Mouse (Mus musculus) T-helper 1 cell (primary cell): Measurements from ENCODE around the gene Hmcn1.

Source experiments
- in situ Hi-C: fragments of 300-600 bp; cut with MboI, MseI; formaldehyde crosslinking; loops from one replicate; pipeline ENCODE4 v1.15.1; 2025; ENCODE audit warnings: high pct_unique_total_duplicates

Hmcn1 gene

GRCm38 (mm10) chr1:150878421-150878820 is 114.8 kb downstream of the Hmcn1 start:
- in situ Hi-C loops: no loop called here

GRCm38 (mm10) chr1:150877920-150878319 is 115.3 kb downstream of the Hmcn1 start:
- in situ Hi-C loops: no loop called here

DNA sequence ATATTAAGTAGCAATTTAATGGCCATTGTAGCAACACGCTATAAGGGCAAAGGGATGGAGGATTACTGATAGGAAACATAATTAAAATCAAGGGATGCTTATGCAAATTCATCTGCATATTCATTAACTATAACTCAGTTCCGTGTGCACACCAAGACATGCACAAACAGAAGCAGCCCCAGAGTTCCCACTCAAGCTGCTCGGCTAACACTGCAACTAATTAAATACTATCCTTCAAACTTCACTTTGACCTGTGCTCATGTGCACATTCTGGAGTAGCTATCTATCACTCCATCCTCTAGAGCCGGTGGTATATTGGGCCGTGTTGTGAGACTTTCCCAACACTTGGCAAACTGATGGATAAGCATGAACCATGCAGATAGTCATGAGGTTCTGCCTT is 119.2 kb downstream of the Hmcn1 start:
- in situ Hi-C loops: no loop called here

DNA sequence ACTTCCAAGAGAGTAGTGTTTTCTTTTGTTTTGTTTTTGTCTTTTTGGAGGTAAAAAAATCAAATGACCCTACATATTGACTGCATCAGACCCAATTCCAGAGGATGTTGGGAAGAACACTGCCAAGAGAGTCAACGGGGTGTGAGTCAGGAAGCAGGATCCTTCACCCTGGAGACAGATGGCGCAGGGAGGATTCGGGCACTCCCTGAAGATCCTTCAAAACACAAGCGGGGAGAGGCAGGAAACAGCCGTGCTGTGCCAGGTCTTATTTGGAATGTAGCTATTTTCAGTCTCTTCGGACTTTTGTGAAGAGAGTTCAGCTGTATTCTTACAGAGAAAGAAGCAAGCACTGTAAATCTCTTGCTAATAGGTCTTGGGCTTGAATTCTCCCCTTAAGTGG is 120.0 kb downstream of the Hmcn1 start:
- in situ Hi-C loops: no loop called here

GRCm38 (mm10) chr1:150872105-150872504 is 121.1 kb downstream of the Hmcn1 start:
- in situ Hi-C loops: no loop called here

GRCm38 (mm10) chr1:150869189-150869588 is 124.0 kb downstream of the Hmcn1 start:
- in situ Hi-C loops: no loop called here

GRCm38 (mm10) chr1:150866615-150867014 is 126.6 kb downstream of the Hmcn1 start:
- in situ Hi-C loops: no loop called here

- in situ Hi-C loops: no loop called here
These were observed 135.5 kb downstream of the Hmcn1 start for GRCm38 (mm10) chr1:150857779-150858178.

- in situ Hi-C loops: no loop called here
These were observed 159.8 kb downstream of the Hmcn1 start for GRCm38 (mm10) chr1:150833448-150833847.

DNA sequence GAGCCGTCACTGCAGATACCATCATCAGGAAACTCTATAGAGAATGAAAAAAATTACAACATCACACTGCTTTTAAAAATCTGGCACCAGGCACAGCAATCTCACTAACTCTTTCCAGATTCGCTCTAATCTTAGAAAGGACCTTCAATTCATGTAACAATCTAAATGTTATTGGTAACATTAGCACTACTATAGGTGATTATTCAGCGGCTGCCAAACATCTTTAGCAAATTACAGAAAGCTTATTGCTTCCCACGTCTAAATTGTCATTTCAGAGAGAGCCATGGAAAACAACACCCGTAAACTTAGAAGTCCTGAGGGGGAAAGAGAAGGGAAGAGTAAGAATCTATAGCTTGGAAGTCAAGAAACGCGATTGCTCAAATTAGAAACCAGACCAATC is 163.4 kb downstream of the Hmcn1 start:
- in situ Hi-C loops: no loop called here

DNA sequence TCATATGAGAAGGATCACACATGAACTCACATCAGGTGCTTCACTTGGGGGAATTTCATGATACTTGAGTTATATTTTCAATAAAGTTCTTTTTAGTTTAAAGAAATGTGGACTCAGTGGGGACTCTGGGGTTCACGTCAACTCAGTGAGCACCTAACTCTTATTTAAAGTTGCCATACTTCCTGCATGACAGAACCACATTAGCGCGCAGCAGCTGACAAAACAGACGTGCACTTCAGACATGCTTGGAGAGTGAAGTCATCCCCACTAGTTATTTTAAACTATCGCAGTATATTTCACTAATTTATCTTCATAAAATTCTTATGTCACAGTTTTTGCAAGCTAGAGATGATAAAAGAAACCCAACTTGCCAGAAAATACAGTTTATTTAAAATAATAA is 166.1 kb downstream of the Hmcn1 start:
- in situ Hi-C loops: no loop called here

DNA sequence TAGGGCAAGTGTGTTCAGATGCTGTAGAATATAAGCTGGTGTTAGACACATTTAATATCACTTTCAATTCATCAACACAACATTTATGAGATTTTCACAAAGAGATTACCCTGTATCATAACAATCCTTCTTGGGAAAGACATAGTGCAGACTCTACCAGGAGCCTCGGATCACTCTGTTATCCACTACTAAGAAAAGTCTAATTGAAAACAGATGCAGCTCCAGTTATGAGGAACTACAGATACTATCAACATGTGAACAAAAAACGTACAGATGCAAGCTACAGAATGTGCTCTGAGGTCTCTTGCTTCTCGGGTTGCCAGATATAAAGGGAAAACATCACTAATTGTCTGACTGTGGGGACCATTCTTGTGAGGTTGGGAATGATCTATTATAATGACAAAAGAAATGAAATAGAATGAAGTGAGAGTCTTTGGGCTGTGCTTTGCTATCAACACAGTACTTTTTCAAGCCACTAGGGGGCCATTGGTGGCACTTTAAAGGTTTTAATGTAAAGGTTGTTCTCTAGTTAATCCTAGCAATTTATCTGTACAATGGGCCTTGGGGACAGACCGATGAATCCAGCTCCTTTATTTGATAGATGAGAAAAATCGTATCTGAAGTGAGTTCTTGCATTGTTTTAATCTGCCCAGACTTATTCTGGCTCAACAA is 168.8 kb downstream of the Hmcn1 start:
- in situ Hi-C loops: no loop called here

- in situ Hi-C loops: no loop called here
These were observed 177.0 kb downstream of the Hmcn1 start for GRCm38 (mm10) chr1:150816035-150816807.

DNA sequence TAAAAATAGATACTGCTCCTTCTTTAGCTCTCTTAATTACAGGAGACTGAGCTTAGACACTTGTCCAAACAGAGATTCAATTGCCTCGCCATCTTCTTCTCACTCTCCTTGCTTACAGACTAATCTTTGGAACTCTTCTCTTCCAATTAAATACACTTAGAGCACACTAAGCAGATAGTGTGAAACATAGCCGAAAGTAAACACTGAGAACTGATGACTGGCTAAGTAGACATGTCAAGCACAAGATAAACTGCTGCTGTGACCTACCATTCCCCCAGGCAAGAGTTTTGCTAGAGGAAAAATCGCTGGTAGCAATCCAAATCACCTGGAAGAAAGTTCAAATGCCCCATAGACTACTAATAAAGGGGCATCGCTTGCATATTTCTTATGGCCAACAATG is 178.3 kb downstream of the Hmcn1 start:
- in situ Hi-C loops: no loop called here

- in situ Hi-C loops: no loop called here
These were observed 179.9 kb downstream of the Hmcn1 start for GRCm38 (mm10) chr1:150813381-150813780.

- in situ Hi-C loops: no loop called here
These were observed 186.4 kb downstream of the Hmcn1 start for GRCm38 (mm10) chr1:150806864-150807263.

DNA sequence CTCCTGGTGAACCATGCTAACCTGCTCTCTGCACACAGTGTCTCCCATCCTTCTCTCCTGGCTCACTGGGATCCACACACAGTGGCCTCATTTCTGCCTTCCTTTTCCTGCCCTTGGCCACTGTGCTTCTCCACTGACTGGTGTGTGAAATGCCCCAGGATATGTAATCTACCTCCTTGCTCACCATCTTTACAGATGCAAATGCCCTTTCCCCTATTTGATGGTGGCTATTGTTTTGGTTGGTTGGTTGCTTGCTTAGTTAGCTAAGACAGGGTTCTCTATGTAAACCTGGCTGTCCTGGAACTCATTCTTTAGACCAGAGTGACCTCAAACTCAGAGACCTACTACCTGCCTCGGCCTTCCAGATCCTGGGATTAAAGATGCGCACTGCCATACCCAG is 187.8 kb downstream of the Hmcn1 start:
- in situ Hi-C loops: no loop called here

DNA sequence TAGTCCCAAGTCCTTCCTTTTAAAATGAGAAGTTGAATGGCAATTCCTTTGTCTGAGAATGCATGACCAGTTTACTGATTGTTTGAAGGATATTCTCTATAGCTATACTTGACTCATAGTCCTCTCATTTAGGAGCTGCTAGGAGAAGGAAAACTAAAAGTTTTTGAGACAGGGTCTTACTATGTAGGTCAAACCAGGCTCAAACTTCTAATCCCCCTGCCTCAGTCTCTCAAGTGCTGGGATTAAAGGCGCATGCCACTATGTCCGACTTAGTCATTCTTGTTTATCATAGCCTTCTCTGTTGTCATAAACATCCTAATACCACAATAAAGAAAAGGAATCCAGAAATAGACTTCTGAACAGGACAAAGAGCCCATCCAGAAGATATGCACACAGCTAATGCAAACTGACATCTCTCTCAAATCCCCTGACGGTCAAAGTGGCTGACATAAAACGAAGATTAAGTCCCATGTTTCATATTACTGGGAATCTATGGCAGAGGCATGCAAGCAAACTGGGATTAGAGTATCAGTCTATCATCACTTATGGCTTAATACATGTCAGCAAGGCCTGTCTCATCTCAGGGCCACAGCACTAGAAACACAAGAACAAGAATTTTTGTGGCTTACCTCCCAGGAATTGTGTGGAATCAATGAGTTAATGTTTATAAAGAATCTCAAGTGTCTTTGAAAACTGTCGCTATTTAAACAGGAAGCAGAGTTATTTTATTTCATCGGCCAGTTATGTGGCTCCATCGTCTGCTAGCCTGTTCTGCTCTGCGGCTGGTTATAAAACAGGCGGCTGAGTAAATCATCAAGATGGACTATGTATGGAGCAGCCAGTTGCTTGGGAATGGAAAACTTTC is 188.8 kb downstream of the Hmcn1 start:
- in situ Hi-C loops: no loop called here

DNA sequence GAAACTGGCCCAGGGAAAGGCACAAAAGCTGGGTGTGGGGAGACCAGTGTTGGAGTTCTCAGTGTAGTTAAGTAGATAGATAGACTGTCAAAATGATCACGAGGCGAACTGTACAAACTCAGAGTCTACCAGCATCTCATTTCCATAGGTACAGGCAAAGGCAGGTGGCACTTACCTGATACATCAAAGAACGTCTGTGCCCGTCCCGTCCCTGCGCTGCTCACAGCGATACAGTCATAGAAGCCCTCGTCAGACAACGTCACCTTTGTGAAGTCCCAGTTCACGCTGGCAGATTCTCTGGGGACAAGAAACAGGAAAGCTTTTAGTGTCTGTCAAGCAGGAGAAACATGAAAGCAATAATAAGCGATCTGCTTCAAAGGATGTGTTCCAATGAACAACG is 190.6 kb downstream of the Hmcn1 start:
- in situ Hi-C loops: no loop called here

DNA sequence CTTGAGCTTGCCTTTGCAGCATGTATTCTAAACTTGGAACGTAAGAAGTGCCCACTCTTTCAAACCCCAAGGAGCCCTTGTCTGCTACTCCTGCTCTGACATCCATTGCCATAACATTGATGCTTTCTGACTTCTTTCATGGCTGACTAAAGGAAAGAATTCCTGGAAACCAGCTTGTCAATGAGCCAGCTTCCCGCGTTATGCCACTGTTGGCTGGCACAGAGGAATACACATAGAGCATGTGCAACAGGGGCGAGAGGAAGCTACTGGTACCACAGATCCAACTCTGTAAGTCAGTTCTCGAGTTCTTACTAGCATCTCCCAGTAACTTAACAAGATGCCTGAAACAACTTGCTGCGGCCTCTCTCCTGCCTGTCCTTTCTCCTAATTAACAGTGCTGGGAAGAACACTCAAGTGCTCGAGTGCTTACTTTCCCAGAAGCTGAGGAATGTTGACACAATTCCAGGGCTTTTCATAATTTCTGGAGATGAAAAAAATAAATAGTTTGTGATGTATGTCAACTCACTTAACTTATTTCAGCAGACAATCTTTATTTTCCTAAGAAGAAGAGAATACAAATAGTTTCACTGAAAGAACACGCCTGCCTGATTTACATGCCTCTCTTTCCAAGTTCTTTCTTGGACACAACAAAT is 192.5 kb downstream of the Hmcn1 start:
- in situ Hi-C loops: no loop called here

DNA sequence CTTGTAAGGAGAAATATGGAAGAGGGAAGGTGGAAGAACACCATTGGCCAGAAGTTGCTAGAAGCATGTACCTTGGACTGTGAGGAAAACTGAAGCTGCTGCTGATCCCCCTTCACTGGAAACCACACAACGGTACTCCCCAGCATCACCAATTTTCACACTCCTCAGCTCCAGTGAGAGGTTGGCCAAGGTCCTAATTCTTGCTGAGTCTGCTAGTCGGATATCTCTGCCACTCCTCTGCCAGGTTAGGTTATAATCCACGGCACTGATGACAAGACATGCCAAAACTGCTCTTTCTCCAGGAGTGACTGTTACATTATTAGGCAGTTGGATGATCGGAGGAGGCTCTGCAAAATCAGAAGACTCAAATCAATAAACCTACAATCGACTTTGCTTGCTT is 194.6 kb downstream of the Hmcn1 start:
- in situ Hi-C loops: loop anchor here (5.0 kb wide), 1 partner anchor 76 kb away; no protein-coding TSS in a partner anchor

- in situ Hi-C loops: loop anchor here (10.0 kb wide), 1 partner anchor 208 kb away; the partner anchor contains the start of gene Hmcn1
These were observed 206.5 kb downstream of the Hmcn1 start for GRCm38 (mm10) chr1:150786746-150787145.
